Mouse (Mus musculus) olfactory bulb, adult 2 months (tissue): Measurements from ENCODE around the gene Klhdc4.

ENCODE experiments used
- CTCF ChIP-seq: fragments of 200-500 bp; IDR thresholded peaks from 2 replicates; pipeline ENCODE4 v1.5.1; 2012; ENCODE audit warnings: low read depth, mild to moderate bottlenecking, low read length, moderate library complexity; ENCODE audit not compliant: insufficient read depth
- POLR2A ChIP-seq: fragments of 200-500 bp; IDR thresholded peaks from 2 replicates; pipeline ENCODE4 v1.6.1; 2012; ENCODE audit warnings: mild to moderate bottlenecking, low read depth, low read length, moderate library complexity; ENCODE audit not compliant: insufficient read depth

DNA sequence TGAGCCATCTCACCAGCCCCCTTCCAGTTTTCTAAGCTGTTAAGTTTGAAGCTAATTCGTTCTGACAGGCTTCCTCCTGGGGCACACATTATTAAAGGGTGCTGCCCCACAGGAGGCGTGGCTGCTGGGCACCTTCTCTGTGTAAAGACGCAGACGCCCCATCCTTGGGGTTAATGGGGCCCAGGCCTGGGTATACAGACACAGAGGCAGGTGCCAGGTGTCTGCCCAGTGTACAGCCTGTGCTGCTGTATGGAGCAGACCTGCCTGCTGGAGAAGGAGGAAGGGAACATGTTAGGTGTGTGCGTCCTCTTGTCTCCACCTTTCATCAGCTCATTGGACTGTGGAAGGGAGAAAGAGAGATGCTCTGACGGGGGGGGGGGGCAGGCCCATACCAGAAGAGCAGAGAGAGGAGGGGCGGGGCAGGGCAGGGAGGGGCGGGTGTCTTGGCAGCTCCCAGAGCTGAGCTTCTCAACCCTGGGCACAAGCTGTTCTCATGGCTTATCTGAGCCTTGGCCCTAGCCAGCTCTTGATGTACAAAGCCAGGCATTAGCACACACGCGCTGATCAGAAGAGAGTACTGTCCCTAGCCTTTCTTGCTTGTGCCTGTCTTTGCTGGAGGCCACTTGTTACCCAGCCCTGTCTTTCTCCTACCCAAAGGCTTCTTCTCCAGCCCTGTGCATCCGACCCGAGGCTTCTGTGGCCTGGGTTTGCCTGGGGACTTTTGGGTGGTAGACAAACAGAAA, 32.6 kb upstream of the Klhdc4 start:
- TF ChIP-seq CTCF (no peak), POLR2A (no peak)
